Mouse (Mus musculus): ENCODE measurements around the gene Gm11060.

Gm11060 gene

DNA sequence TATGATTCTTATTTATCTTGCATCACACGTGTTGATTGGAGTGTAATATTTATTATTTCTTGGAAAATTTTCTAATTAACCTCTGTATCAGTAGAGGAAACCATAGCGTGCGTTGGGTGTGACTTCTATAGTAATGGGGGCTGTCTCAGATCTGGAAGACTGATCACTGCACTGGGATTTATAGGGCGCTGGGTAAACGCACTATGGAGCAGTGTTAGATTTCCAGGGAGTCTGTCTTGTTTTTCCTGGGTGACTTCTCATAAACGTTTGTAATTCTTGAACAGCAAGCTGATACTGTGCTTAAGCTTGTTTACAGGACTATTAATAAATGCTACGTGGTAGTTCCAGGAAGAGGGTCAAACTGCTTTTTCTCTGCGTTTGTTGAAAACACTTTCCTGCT, 25.9 kb downstream of the Gm11060 start:
- in situ Hi-C loops (cut with MboI, MseI) = no loop called here

GRCm38 (mm10) chr2:105122216-105122615, 30.4 kb downstream of the Gm11060 start:
- in situ Hi-C loops (cut with MboI, MseI) = no loop called here

GRCm38 (mm10) chr2:105122886-105123285, 31.1 kb downstream of the Gm11060 start:
- in situ Hi-C loops (cut with MboI, MseI) = no loop called here

DNA sequence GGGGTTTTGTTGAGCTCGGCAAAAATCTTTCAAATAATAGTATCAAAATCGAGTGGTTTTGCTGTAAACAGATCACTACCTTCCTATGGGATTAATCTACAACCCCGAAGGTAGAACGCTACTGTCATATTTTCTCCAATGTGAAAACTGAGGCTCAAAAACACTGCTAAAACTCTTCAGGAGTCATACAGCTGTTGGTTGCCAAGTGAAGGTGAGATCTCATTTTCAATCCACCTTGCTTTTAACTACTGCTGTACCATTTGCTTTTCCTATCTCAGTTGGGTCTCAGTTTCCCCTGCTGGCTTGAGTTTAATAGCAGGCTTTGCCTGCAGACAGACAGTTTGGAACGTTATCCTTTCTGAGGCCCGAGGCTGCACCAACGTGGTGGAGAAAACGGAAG, 31.6 kb downstream of the Gm11060 start:
- in situ Hi-C loops (cut with MboI, MseI) = no loop called here

DNA sequence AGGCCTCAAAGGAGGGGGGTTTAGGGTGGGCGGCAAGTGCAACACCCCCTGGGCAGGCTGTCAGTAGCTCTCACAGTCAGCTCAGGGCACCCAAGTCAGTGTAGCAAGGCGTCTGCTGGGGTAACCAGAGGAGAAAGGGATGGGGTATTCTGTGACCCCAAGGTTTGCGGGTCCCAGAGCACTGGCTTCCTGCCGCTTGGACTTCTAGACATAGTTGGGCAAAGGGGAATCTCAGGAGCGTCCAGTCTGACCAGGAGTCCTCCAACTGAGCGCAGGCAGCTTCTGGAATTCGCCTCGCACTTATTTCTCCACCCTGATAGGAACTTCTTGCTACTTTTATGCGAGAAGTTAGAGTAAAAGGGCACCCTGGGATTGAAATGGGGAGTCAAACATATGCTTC, 32.1 kb downstream of the Gm11060 start:
- in situ Hi-C loops (cut with MboI, MseI) = no loop called here

- in situ Hi-C loops (cut with MboI, MseI) = no loop called here
These were observed 32.6 kb downstream of the Gm11060 start for GRCm38 (mm10) chr2:105124391-105124790.

DNA sequence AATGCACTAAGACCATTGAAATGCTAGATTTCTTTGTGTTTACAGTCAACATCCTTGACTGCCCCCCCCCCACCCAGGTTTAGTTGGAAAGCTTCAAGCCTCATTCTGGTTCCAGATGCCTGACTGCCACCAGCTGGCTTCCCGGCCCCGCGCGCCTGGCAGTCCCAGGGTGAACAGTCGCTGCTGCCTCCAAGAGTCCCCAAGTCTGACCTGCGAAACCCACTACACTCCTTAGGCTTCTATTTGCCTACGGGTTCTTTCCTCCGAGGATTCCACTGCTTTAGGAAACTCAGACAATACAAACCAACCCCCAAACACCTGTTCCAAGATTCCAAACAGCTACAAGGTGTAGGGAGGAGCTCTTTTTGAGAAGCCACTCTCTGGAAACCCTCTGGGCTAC, 33.4 kb downstream of the Gm11060 start:
- in situ Hi-C loops (cut with MboI, MseI) = no loop called here

DNA sequence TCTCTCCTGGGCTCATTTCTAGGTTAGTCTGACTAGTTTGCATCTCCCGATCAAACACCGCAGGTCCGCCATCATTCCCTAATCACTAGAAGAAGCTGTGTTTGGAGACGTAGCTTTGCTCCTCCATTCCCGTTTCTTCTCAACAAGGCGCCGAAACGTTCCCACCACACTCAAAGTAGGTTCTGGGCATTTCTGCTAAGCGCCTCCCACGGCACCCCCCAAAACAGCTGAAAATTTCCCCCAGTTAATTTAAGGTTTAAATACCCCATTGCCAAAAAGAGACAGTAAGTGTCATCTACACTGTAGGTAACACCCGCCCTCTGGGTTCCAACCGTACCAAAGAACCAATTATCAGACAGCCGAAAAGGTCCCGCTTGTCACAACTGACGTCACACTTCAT, 33.8 kb downstream of the Gm11060 start:
- in situ Hi-C loops (cut with MboI, MseI) = no loop called here

DNA sequence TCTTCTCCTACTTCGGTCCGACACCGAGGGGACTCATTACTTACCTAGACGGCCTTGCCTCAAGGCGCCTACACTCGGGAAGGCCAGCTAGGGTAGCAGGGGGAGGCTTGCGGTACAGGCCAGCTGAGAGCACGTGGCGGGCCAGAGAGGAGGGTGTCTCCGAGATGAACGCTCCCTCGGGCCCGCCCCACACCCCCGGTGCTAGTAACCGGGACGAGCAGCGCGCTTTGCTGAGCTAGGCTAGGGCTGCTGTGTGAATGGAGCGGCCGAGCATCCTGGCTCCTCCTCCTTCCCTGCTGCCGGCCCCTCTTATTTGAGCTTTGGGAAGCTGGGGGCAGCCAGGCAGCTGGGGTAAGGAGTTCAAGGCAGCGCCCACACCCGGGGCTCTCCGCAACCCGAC, 34.5 kb downstream of the Gm11060 start, which contains the start of gene Wt1:
TSS of gene Wt1 (plus strand) at position 251 of the 400 bp plus-strand sequence.
- in situ Hi-C loops (cut with MboI, MseI) = no loop called here

DNA sequence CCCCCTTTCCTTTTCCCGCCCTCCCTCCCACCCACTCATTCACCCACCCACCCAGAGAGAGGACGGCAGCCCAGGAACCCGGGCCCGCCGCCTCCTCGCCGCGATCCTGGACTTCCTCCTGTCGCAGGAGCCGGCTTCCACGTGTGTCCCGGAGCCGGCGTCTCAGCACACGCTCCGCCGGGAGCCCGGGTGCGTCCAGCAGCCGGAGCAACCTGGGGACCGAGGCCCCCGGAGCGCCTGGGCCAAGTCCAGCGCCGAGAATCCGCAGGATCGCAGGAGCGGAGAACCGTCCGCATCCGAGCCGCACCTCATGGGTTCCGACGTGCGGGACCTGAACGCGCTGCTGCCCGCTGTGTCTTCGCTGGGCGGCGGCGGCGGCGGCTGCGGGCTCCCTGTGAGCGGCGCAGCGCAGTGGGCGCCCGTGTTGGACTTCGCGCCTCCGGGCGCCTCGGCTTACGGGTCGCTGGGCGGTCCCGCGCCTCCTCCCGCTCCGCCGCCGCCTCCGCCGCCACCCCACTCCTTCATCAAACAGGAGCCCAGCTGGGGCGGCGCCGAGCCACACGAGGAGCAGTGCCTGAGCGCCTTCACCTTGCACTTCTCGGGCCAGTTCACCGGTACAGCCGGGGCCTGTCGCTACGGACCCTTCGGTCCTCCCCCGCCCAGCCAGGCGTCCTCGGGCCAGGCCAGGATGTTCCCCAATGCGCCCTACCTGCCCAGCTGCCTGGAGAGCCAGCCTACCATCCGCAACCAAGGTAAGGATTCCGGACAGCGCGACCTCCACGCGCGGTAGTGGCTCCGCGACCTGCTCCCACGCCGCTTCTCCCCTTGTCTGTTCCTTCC, 35.1 kb downstream of the Gm11060 start:
- in situ Hi-C loops (cut with MboI, MseI) = no loop called here

- in situ Hi-C loops (cut with MboI, MseI) = no loop called here
These were observed 36.0 kb downstream of the Gm11060 start for GRCm38 (mm10) chr2:105127531-105128480.

- in situ Hi-C loops (cut with MboI, MseI) = no loop called here
These were observed 36.7 kb downstream of the Gm11060 start for GRCm38 (mm10) chr2:105128564-105128963.

- in situ Hi-C loops (cut with MboI, MseI) = loop anchor here (10.0 kb wide), 1 partner anchor 544 kb away; no protein-coding TSS in a partner anchor
These were observed 38.7 kb downstream of the Gm11060 start for GRCm38 (mm10) chr2:105130351-105131060.

- in situ Hi-C loops (cut with MboI, MseI) = loop anchor here (10.0 kb wide), 1 partner anchor 544 kb away; no protein-coding TSS in a partner anchor
These were observed 39.4 kb downstream of the Gm11060 start for GRCm38 (mm10) chr2:105131061-105131810.

DNA sequence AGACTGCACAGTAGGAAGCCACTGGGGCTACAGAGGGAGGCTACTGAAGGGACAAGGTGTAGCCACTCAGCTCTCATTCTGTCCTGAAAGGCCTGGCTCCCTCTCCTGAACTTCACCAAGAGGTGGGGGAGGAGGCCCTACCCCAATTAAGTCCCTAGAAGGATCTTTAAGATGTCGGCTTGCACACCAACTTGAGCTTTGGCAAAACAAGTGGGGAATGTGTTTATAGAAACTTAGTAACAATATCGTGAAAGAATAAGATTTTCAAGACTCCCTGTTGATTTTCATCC, 39.9 kb downstream of the Gm11060 start:
- in situ Hi-C loops (cut with MboI, MseI) = loop anchor here (10.0 kb wide), 1 partner anchor 543 kb away; no protein-coding TSS in a partner anchor

DNA sequence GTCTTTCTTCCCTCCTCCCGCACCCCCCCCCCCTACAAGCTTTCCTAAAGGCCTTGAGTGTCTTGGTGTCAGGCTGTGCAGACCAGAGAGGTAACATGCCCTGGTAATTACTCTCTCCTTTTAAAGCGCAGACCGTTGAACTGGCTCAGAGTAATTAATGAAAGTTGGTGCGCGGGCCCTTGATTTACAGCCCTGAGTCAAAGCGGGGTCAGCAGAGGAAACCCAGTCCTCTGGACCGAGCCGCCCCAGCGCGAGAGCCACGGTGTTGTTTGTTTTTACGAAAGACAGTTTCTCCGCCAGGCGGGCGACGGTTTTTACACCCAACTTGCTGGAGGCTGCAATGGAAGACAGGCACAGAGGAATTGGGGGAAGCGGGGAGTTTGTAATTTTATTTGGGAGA, 40.5 kb downstream of the Gm11060 start:
- in situ Hi-C loops (cut with MboI, MseI) = loop anchor here (10.0 kb wide), 1 partner anchor 543 kb away; no protein-coding TSS in a partner anchor

- in situ Hi-C loops (cut with MboI, MseI) = loop anchor here (10.0 kb wide), 1 partner anchor 542 kb away; no protein-coding TSS in a partner anchor
These were observed 41.3 kb downstream of the Gm11060 start for GRCm38 (mm10) chr2:105132933-105133795.

DNA sequence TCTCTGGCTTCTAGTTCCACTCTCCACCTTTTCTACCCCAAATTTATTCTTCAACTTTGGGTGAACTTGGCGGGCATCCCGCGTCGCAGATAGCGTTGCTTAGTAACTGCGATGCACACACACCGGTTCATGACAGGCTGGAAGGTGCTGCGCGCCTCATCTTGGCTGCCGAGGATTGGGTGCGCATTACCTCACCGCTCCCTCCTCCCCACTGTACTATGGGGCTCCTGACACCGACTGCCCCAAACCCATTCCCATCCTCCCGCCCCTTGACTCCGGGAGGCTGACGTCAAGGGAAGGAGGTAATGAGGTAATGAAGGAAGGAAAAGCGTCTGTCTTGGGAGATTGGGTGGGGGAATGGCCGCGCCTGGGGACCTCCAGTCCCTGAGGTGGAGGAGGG, 42.5 kb downstream of the Gm11060 start:
- in situ Hi-C loops (cut with MboI, MseI) = loop anchor here (10.0 kb wide), 1 partner anchor 541 kb away; no protein-coding TSS in a partner anchor

- in situ Hi-C loops (cut with MboI, MseI) = loop anchor here (10.0 kb wide), 1 partner anchor 535 kb away; no protein-coding TSS in a partner anchor
These were observed 47.7 kb downstream of the Gm11060 start for GRCm38 (mm10) chr2:105139471-105139870.

GRCm38 (mm10) chr2:105141371-105141770, 49.6 kb downstream of the Gm11060 start:
- in situ Hi-C loops (cut with MboI, MseI) = no loop called here
